Mouse (Mus musculus) thymus, adult 2 months (tissue): ENCODE results near the gene 9430097D07Rik.

Experiments used
- CTCF ChIP-seq: fragments of 200-500 bp; IDR thresholded peaks from 2 replicates; pipeline ENCODE4 v1.5.1; 2012; ENCODE audit warnings: mild to moderate bottlenecking, control low read depth, low read length, moderate library complexity, borderline replicate concordance; ENCODE audit not compliant: control insufficient read depth, poor library complexity, insufficient read depth; ENCODE audit errors: extremely low read depth
- POLR2A ChIP-seq: fragments of 200-500 bp; IDR thresholded peaks from 2 replicates; pipeline ENCODE4 v1.6.1; 2012; ENCODE audit warnings: mild to moderate bottlenecking, low read length, control low read depth, moderate library complexity; ENCODE audit not compliant: control insufficient read depth, poor library complexity, insufficient read depth; ENCODE audit errors: extremely low read depth

- TF ChIP-seq CTCF (no peak), POLR2A (no peak)
These were observed 7.3 kb downstream of the 9430097D07Rik start for GRCm38 (mm10) chr2:32568149-32568548.
